Mouse (Mus musculus): ENCODE results near the gene Huwe1. TPM values are rescaled to one million over a fixed set of nuclear protein-coding genes. Genes with fewer than 3 reads are reported as not detected.

Huwe1 gene
- polyA plus RNA-seq (2014; fragmentation: Nextera tagmentation; extraction: Ambion mirVana) = 63.3 and 66.5 TPM in 2 replicates

DNA sequence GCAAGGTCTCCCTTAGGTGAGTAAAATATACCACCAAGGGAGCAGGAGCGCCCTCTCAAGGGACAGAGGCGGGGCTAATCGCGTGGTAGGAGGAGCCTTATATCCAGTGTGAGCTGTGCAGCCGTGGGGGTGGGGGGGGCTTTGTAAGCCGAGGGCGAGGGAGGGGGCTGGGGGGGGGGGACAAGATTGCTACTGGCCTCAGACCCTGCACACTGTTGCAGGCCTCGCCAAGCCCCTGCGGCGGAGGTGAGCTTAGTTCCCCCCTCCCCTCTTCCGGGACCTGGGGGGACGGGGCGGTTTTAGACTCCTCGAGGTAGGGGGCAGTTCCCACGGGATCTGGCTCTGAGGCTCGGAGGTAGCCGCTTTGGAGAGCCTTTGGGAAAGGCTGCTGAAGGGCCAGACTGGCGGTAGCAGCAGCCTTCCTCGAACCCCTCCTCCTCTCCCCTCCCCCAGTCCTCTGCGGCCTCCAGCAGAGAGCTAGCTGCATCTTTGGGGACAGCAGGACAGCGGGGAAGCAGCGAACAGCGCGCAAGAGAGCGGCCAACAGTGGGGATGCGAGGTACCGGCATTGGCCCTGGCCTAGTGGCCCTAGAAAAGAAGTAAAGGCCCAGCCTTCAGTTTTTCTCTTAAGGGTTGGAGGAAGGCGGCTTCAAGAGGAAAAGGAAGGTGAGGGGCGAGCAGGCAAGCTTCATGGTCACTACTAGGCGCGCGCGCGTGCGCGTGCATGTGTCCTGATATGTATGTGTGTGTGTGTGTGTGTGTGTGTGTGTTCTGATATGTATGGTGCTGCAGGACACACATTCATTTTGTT is at the start of gene Huwe1:
TSS of gene Huwe1 (plus strand) at position 107 of the 811 bp plus-strand sequence.
- ATAC-seq (replicated peaks; ENCODE audit: low FRiP score, low TSS enrichment, low read depth) (peak; percentile 52), DNase-seq (ENCODE audit: low spot score) (peak; percentile 85)
- Histone ChIP-seq H3K27ac (ENCODE audit: low read depth) (peak within 1 kb of the TSS; percentile 94), H3K36me3 (ENCODE audit: control insufficient read depth, insufficient read depth, low read length) (no peaks in the 10 kb centered on the region), H3K27me3 (replicated peaks; ENCODE audit: control insufficient read depth, insufficient read depth, low read length) (0 out of 2 replicates have a peak, but pooled peaks cover 2% of the 10 kb centered on the region), H3K4me3 (ENCODE audit: low read depth, low read length) (peak within 1 kb of the TSS; percentile 50), H3K9ac (ENCODE audit: low read length) (peak within 1 kb of the TSS; percentile 68), H3K4me2 (ENCODE audit: low read length) (peak within 1 kb of the TSS; percentile 57), H3K9me3 (ENCODE audit: control insufficient read depth, low read length) (0 out of 2 replicates have a peak, but pooled peaks cover 2% of the 10 kb centered on the region), H3K4me1 (replicated peaks; ENCODE audit: control insufficient read depth, insufficient read depth, low read length) (no peaks in the 10 kb centered on the region)
- 12% methylated on average over 27 of the region's 36 CpGs for WGBS

DNA sequence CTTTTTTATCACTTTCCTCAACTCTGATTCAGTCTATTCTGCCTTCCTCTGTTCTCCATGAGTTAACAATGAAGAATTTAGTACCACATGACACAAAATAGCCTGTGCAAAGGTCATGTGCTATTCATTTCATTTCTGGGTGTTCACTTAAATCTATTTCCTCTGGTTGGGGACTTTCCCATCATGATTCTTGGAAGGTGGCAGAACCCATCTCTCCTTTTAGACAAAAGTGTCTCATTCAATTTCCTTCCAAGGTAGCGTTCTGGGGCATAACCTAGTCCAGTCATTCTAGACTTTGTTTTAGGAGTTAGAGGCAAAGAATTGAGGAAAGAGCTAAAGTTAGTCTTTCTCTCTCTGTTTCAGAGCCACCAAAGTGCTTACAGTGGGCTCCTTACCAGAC is 20.3 kb upstream of the Huwe1 start:
- DNase-seq (ENCODE audit: low spot score) (no peak), ATAC-seq (replicated peaks; ENCODE audit: low FRiP score, low TSS enrichment, low read depth) (no peak)
- Histone ChIP-seq H3K9me3 (ENCODE audit: control insufficient read depth, low read length) (no peaks in the 10 kb centered on the region), H3K27ac (ENCODE audit: low read depth) (no peak overlapping the region), H3K27me3 (replicated peaks; ENCODE audit: control insufficient read depth, insufficient read depth, low read length) (no peaks in the 10 kb centered on the region), H3K4me1 (replicated peaks; ENCODE audit: control insufficient read depth, insufficient read depth, low read length) (no peaks in the 10 kb centered on the region), H3K36me3 (ENCODE audit: control insufficient read depth, insufficient read depth, low read length) (no peaks in the 10 kb centered on the region), H3K4me2 (ENCODE audit: low read length) (no peak overlapping the region), H3K9ac (ENCODE audit: low read length) (no peak overlapping the region), H3K4me3 (ENCODE audit: low read depth, low read length) (no peak overlapping the region)
- WGBS = 77% methylated on average over 1 of the region's 1 CpGs

DNA sequence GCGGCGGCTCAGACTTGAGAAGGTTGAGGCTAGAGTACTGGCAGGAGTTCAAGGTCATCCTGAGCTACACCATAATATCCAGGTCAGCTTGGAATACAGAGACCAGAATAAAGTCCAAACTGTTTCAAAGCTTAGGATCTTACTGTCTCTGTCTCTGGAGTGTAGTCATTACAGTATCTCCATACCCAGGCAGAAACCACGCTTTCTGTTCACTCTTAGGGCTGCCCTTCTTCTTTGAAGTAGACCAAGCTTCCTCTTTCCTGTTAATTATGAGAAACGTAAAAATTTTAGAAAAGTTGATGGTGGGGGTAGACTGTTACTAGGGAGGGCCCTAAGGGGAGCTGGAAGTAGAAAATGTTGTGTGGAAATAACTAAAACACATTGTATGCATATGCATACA is 17.7 kb upstream of the Huwe1 start:
- ATAC-seq (replicated peaks; ENCODE audit: low FRiP score, low TSS enrichment, low read depth) (no peak), DNase-seq (ENCODE audit: low spot score) (no peak)
- Histone ChIP-seq H3K9ac (ENCODE audit: low read length) (no peak overlapping the region), H3K4me1 (replicated peaks; ENCODE audit: control insufficient read depth, insufficient read depth, low read length) (no peaks in the 10 kb centered on the region), H3K4me2 (ENCODE audit: low read length) (no peak overlapping the region), H3K27me3 (replicated peaks; ENCODE audit: control insufficient read depth, insufficient read depth, low read length) (no peaks in the 10 kb centered on the region), H3K4me3 (ENCODE audit: low read depth, low read length) (no peak overlapping the region), H3K27ac (ENCODE audit: low read depth) (no peak overlapping the region), H3K9me3 (ENCODE audit: control insufficient read depth, low read length) (no peaks in the 10 kb centered on the region), H3K36me3 (ENCODE audit: control insufficient read depth, insufficient read depth, low read length) (no peaks in the 10 kb centered on the region)
- 77% methylated on average over 4 of the region's 4 CpGs for WGBS

DNA sequence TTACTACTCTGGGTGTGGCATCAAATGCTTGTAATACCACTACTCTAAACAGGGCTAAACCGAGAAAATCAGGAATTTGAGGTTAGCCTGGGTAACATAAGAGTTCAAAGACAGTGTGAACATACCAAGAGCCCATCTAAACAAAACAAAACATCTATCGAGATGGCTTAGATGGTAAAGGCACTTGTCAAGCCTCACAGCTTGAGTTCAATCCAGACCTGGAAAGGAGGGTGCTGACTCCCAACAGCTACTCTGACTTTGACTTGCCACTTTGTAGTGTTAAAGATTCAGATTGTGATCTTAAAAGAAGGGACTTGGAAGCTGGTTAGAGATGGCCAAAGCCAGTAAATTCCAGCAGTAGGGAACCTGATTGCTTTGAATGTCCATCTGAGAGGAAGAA is 7.8 kb upstream of the Huwe1 start:
- no peak for DNase-seq (ENCODE audit: low spot score)
- Histone ChIP-seq H3K9me3 (ENCODE audit: control insufficient read depth, low read length) (no peaks in the 10 kb centered on the region), H3K27ac (ENCODE audit: low read depth) (no peak overlapping the region), H3K36me3 (ENCODE audit: control insufficient read depth, insufficient read depth, low read length) (no peaks in the 10 kb centered on the region), H3K27me3 (replicated peaks; ENCODE audit: control insufficient read depth, insufficient read depth, low read length) (0 out of 2 replicates have a peak, but pooled peaks cover 2% of the 10 kb centered on the region), H3K4me3 (ENCODE audit: low read depth, low read length) (no peak overlapping the region), H3K4me1 (replicated peaks; ENCODE audit: control insufficient read depth, insufficient read depth, low read length) (no peaks in the 10 kb centered on the region), H3K9ac (ENCODE audit: low read length) (no peak overlapping the region), H3K4me2 (ENCODE audit: low read length) (no peak overlapping the region)
- 36% methylated on average over 2 of the region's 2 CpGs for WGBS
- ATAC-seq (replicated peaks; ENCODE audit: low FRiP score, low TSS enrichment, low read depth) = no peak

DNA sequence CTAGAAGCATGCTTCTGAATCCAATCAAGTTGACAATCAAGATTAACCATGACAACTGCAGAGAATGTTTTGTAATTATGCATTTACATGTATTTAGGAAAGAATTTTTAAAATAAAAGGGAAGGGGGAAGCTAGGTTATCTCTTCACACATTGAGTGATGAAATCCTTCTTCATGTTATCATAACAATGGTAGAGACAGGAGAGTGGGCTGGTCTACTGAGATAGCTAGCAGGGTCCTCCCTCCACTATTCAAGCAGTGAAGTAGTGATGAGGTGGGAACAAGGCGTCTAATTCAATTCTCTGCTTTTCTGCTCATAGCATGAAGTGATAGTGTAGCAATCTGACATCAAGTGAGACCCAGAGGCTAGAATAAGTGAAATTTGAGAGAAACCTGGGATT is 2.6 kb upstream of the Huwe1 start:
- Histone ChIP-seq H3K27me3 (replicated peaks; ENCODE audit: control insufficient read depth, insufficient read depth, low read length) (0 out of 2 replicates have a peak, but pooled peaks cover 2% of the 10 kb centered on the region), H3K4me3 (ENCODE audit: low read depth, low read length) (no peak overlapping the region), H3K9me3 (ENCODE audit: control insufficient read depth, low read length) (no peaks in the 10 kb centered on the region), H3K27ac (ENCODE audit: low read depth) (no peak overlapping the region), H3K4me1 (replicated peaks; ENCODE audit: control insufficient read depth, insufficient read depth, low read length) (no peaks in the 10 kb centered on the region), H3K36me3 (ENCODE audit: control insufficient read depth, insufficient read depth, low read length) (no peaks in the 10 kb centered on the region), H3K9ac (ENCODE audit: low read length) (no peak overlapping the region), H3K4me2 (ENCODE audit: low read length) (no peak overlapping the region)
- DNase-seq (ENCODE audit: low spot score) (no peak), ATAC-seq (replicated peaks; ENCODE audit: low FRiP score, low TSS enrichment, low read depth) (no peak)
- 52% methylated on average over 1 of the region's 1 CpGs for WGBS

DNA sequence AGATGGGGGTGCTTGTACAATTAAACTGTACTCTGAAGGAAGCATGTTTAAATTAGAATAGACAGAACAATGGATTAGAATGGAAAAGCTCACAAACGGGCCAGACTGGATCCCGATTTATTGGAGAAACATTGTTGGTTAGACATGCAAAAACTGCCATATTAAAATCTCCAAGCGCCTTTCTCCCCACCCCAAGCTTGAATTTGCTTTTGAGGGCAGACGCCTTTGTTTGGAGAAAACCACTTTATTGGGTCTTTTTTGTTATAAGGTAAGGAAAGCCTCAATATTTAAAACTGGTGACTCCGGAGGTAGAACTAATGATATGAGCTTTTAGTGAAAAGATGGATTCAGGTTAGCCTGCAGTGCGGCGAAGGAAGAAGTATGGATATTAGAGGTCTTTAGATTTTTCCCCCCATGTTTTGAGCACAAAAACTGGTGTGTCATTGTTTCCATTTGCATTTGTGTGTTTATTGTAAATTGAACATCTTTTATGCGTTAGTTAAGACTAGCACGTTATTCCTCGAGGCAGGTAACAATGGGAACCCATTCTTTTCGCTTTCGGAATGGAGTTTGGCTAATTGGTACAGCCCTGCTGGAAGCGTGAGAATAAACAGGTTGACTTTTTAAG is 1.8 kb downstream of the Huwe1 start:
- 12% methylated on average over 13 of the region's 13 CpGs for WGBS
- no peak for DNase-seq (ENCODE audit: low spot score)
- H3K27me3 ChIP-seq (replicated peaks; ENCODE audit: control insufficient read depth, insufficient read depth, low read length) = no peaks in the 10 kb centered on the region
- H3K9ac ChIP-seq (ENCODE audit: low read length) = peak overlapping the region; percentile 66
- H3K27ac ChIP-seq (ENCODE audit: low read depth) = peak overlapping the region; percentile 85
- H3K4me3 ChIP-seq (ENCODE audit: low read depth, low read length) = peak overlapping the region; percentile 50
- H3K4me2 ChIP-seq (ENCODE audit: low read length) = peak overlapping the region; percentile 57
- H3K9me3 ChIP-seq (ENCODE audit: control insufficient read depth, low read length) = 0 out of 2 replicates have a peak, but pooled peaks cover 2% of the 10 kb centered on the region
- H3K4me1 ChIP-seq (replicated peaks; ENCODE audit: control insufficient read depth, insufficient read depth, low read length) = no peaks in the 10 kb centered on the region
- H3K36me3 ChIP-seq (ENCODE audit: control insufficient read depth, insufficient read depth, low read length) = no peaks in the 10 kb centered on the region
- no peak; the same call in 1 of the 2 replicates for ATAC-seq (replicated peaks; ENCODE audit: low FRiP score, low TSS enrichment, low read depth)

DNA sequence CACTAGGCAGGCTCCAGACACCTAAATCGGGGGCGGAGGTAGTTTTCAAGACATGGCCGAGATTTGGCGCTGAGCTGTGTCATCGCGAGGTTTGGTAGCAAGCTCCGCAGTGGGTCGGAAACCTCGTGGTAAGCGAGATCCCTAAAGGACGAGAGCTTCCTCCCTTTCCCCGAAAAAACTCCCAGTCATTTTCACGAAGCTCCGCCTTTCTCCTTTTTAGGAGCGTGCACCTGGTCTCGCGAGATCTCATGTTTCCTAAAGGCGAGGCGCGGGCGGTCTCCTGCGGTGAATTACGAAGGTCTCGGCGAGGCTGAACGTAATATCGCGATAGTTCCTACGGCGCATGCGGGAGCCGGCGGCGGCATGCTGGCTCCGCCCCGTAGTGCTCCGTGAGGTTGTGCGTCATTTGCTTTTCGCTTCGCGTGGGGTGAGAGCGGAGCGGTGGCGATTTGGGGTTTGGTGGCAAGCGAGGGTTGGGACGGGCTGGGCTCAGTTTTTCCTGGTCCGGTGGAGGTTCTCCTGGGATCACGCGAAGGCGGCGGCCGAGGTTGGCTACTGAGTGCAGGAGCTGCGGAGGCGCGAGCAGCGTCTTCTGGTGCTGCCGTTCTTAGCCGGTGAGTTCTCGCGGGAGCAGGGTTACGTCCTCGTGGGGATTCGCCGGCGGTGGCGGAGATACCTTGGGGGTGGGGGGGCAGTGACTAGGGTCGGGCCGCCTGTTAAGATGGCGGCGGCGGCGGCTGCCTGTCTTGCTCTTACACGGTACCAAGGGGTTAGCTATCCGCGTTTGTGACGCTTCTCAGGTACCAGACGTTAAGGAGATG is 2.6 kb downstream of the Huwe1 start:
- no peaks in the 10 kb centered on the region for H3K36me3 ChIP-seq (ENCODE audit: control insufficient read depth, insufficient read depth, low read length)
- H3K4me1 ChIP-seq (replicated peaks; ENCODE audit: control insufficient read depth, insufficient read depth, low read length) = no peaks in the 10 kb centered on the region
- peak; percentile 89 for DNase-seq (ENCODE audit: low spot score)
- 0 out of 2 replicates have a peak, but pooled peaks cover 2% of the 10 kb centered on the region for H3K9me3 ChIP-seq (ENCODE audit: control insufficient read depth, low read length)
- peak overlapping the region; percentile 50 for H3K4me3 ChIP-seq (ENCODE audit: low read depth, low read length)
- no peaks in the 10 kb centered on the region for H3K27me3 ChIP-seq (replicated peaks; ENCODE audit: control insufficient read depth, insufficient read depth, low read length)
- peak overlapping the region; percentile 93 for H3K27ac ChIP-seq (ENCODE audit: low read depth)
- peak; percentile 90 for ATAC-seq (replicated peaks; ENCODE audit: low FRiP score, low TSS enrichment, low read depth)
- 15% methylated on average over 76 of the region's 77 CpGs for WGBS
- H3K4me2 ChIP-seq (ENCODE audit: low read length) = peak overlapping the region; percentile 57
- peak overlapping the region; percentile 67 for H3K9ac ChIP-seq (ENCODE audit: low read length)

DNA sequence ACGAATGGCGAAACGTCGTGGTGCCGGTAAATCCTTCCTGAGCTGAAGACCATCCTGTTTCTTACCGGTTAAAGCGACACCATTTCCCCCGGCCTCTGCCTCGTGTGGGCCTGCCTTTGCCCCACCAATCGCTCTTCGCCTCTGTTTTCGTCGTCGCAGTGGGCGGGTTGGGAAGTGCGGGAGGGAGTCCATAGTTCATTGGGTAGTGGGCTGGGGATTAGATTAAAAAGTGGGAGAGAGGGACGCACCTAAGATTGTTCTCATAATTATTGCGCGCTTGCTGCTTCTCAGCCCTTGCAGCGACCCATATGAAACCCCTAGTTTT is 3.1 kb downstream of the Huwe1 start:
- H3K4me3 ChIP-seq (ENCODE audit: low read depth, low read length) = peak overlapping the region; percentile 49
- WGBS = 20% methylated on average over 20 of the region's 20 CpGs
- DNase-seq (ENCODE audit: low spot score) = peak; percentile 80
- H3K4me1 ChIP-seq (replicated peaks; ENCODE audit: control insufficient read depth, insufficient read depth, low read length) = no peaks in the 10 kb centered on the region
- no peaks in the 10 kb centered on the region for H3K36me3 ChIP-seq (ENCODE audit: control insufficient read depth, insufficient read depth, low read length)
- peak overlapping the region; percentile 67 for H3K9ac ChIP-seq (ENCODE audit: low read length)
- no peaks in the 10 kb centered on the region for H3K27me3 ChIP-seq (replicated peaks; ENCODE audit: control insufficient read depth, insufficient read depth, low read length)
- H3K27ac ChIP-seq (ENCODE audit: low read depth) = peak overlapping the region; percentile 93
- 0 out of 2 replicates have a peak, but pooled peaks cover 2% of the 10 kb centered on the region for H3K9me3 ChIP-seq (ENCODE audit: control insufficient read depth, low read length)
- peak; percentile 41 for ATAC-seq (replicated peaks; ENCODE audit: low FRiP score, low TSS enrichment, low read depth)
- peak overlapping the region; percentile 65 for H3K4me2 ChIP-seq (ENCODE audit: low read length)
